Mouse (Mus musculus) lung, postnatal 0 days (tissue): ENCODE measurements around the gene Smim1.

Source experiments
- CTCF ChIP-seq: IDR thresholded peaks from 2 replicates; pipeline ENCODE4 v1.5.1; 2016; ENCODE audit warnings: antibody characterized with exemption, mild to moderate bottlenecking
- EP300 ChIP-seq: IDR thresholded peaks from 2 replicates; pipeline ENCODE4 v1.6.1; 2016; ENCODE audit warnings: antibody characterized with exemption, mild to moderate bottlenecking, control low read depth

DNA sequence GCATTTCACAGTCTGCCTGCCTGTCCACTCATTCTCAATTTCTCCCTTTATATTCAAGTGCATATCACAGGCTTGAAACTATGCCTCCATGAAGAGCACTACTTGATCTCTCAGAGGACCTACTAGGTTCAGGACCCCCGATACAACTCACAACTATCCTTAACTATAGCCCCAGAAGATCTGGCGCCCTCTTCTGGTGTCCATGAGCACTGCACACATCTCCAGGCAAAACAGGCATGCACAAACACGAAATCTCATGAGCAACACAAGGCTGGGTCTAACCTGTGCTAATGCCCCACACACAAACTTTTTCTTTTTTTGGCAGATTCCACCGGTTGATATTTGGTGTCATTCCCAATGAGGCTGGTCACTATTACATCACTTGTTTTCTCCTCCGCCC, 19.8 kb upstream of the Smim1 start:
- TF ChIP-seq EP300: no peak
- no peak for TF ChIP-seq CTCF
